Mouse (Mus musculus) adrenal gland, adult 8-10 months (tissue): ENCODE results near the gene Ccdc86. TPM values are rescaled to one million over a fixed set of nuclear protein-coding genes. Genes with fewer than 3 reads are reported as not detected.

Experiments used
- DNase-seq: peaks from one replicate; pipeline ENCODE4 v3.0.0; 2022
- total RNA-seq, 4 experiments: library from RNA; stranded (reverse); gene quantifications; 2 replicates each; pipeline ENCODE4 v1.2.4; 2022

The Ccdc86 gene
- total RNA-seq, 4 experiments from 2014 or later: 13.6 to 20.2 (median 17.0) TPM

DNA sequence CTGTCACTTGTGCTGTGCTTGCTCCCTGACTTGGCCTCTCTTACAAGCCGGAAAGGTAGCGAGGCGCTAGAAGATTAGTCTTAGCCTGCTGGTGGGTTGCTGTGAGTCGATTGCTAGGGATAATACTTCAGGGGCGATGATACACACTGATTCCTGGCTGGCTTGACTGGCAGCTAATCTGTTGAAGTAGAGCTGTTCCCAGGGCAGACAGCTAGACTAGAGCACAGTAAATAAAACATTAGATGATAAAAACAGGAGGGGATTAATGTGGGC lies 43.4 kb downstream of the Ccdc86 start:
- no peak for DNase-seq

DNA sequence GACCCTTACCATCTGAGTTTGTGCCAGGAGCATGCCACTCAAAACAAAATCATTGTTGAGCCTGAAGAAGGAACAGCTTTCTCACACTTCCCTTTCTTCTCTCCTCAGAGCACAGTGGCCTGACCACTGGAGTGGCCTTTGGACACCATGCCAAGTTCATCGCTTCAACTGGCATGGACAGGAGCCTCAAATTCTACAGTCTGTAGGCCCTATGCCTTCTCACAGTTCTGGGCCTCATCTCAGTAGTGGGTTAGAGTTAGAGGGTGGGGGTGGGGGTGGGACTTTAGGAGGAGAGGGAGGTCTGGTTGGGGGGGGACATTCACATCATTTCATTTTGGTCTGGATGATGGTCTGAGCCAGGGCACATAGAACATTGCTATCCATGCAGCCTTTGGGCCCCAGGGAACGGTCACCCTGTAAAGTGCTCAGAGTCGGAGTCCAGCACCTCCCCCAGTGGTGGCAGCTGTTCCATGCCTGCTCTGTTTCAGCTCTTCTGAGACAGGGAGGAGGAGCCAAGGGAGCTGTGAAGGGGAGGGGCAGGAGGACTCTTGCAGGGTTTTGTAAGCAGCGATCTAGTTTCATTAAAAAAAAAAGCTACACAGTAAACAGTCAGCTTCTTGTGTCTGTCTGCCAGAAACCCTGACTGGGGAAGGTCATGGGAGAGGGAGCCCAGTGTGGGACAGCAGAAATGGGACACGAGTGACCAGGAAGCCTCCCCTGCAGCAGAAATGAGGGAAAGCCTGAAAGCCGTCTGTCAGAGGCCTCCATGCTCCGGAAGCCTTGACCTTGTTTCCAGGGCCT lies 43.9 kb downstream of the Ccdc86 start:
- DNase-seq: peak; percentile 87

DNA sequence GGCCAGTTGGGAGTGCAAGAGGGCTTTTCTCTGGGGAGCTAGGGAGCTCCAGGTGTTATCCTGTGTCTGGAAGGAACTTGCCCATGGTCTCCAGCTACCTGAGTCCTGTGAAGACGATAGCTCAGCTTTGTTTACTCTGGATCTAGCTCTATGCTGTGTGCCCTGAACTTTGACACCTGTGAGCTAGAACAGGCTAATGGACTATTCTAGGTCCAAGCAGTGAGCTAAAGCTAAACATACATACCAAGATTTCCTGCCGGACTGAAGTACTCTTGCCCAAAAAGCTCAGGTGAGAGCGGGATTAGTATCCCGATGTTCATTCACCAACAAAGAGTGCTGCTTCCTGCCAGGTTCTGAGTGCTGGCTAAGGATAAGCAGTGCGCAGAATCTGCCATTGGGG lies 44.6 kb downstream of the Ccdc86 start:
- no peak for DNase-seq

DNA sequence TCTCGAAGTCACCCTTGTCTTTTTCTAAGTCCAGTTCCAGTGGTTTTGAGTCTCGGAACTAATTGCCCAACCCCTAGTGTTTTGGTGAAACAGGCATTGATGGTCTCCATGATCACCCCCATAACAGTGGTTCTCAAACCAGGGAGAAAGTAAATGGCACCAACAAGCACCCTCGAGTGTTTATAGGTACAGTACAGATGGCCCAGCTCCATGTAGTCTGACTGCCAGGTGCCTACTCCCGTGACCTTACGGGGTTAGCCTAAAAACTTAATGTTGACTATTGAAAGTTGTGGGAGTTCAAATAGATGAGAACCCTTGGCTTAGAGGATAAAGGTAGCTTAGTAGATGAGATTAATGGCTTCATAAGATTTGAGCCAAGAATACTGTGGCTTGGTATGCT lies 48.0 kb downstream of the Ccdc86 start:
- DNase-seq: no peak

DNA sequence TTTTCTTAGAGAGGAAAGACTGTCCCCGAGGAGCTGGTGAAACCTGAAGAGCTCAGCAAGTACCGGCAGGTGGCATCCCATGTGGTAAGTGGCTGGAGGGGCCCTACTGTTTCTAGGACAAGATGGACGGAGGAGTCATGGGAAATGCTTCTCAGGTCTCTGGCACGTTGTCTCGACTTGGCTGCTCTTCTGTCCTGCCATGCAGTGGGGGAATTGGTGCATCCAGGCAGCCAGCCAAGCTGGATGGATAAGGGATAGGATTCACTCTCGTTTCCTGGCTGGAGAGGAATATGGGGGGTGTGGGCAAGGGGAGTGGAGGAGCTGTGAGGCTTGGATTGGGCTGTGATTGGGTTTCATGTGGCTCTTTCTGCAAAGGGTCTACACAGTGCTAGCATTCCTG lies 48.8 kb downstream of the Ccdc86 start:
- DNase-seq: no peak

DNA sequence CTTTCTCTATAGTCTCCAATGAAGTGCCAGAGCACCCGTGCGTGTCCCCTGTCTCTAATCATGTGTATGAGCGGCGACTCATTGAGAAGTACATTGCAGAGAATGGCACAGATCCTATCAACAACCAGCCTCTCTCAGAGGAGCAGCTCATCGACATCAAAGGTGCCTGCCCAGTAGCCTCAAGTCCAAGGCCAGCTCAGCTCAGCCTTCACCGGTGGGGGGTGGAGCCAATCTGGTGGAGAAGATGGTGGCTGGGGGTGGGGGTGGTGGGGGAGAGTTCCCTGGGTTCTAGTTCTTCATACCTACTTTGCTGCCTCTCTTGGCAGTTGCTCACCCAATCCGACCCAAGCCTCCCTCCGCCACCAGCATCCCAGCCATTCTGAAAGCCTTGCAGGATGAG lies 51.6 kb downstream of the Ccdc86 start:
- no peak for DNase-seq

DNA sequence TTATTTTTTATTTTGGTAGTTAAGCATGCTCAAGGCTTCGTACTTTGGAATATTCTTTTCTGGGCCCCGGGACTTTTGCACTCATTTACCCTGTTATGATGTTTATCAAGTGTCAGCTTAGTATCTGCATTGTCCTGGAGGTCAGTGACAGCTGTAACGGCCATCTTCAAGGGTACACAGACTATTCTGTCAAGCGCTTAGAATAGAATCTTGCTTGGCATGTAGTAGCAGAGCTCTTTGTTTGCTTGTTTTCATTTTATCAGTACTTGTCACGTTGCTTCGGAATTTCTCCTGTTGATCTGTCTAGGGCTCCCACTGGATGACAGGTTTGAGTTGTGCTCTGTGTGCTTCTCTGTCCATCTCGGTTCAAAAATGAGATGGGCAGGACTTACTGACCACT lies 52.2 kb downstream of the Ccdc86 start:
- DNase-seq: no peak

DNA sequence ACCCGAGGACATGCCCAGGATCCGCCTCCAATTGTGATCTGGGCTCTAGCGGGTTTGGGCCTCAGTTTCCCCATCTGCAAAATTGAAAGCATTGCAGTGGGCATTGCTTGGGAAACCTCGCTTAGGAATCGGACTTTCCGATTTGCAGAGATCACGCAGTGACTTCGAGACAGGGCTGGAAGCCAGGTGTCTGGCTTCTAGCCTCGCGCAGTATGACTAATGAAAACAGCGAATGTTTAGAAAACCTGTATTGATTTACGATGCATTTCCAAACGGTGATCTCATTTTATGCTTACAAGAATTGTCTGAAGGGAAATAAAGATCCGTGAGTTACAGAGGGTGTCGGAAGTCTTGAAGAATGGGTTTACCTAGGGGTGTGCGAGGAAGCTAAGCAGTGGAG lies 53.4 kb downstream of the Ccdc86 start:
- no peak for DNase-seq

DNA sequence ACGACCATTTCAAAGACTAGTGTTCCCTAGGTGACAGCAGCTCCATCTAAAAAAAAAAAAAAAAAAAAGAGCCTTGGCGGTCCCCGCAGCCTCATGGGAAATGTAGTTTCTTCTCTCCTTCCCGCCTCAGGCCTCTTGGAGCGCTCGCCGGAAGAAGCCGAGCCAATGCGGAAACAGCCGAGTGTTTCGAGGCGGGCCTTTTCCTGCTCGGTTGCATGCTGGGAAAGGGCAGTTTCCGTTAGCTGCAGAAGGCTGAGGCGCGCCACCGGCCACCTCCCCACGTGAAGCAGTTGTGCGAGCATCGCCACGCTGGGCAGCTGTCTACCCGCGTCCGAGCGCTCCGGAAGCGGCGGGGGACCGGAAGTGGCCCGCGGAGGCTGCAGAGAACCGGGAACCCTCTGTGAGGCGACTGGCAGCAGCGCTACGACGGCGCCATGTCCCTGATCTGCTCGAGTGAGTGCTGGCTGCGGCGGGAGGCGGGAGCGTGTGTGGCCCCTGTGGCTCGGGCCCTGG lies 54.0 kb downstream of the Ccdc86 start, which contains the start of gene Prpf19:
Prpf19 (plus strand) TSS at position 216 of the 513 bp plus-strand sequence.
- DNase-seq: peak; percentile 97

DNA sequence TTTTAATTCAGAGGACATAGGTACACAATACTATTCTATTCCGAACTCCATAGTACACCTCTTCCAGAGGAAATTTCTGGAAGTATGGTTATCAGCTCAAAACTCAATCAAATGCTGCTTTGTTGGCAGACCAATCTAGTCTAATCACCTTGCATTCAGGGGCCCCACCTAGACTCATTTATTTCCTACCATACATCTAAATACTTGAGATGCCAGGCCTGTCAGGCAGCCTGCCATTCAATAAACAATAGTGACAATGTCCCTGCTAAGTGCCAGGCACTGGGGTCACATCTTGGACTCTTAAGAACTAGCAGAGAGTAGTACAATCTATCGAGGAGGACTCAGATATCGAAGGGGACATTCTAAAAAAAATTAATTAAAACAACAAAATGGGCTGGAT lies 56.9 kb downstream of the Ccdc86 start:
- DNase-seq: no peak

Other genes starting within 250 kb of the Ccdc86 start
- under 1 TPM in 2 of 4 experiments, not detected in 2; 0.12 to 0.27 TPM for gene Cd5, start 210.3 kb downstream of the Ccdc86 start, total RNA-seq
- under 1 TPM in 2 of 4 experiments, not detected in 2; 0.18 to 0.30 TPM for gene Cd6, start 119.2 kb downstream of the Ccdc86 start, total RNA-seq
- 1 to 10 TPM; 3.7 to 8.4 (median 5.1) TPM for gene Slc15a3, start 109.5 kb downstream of the Ccdc86 start, total RNA-seq
- 10 to 100 TPM; 39.0 to 47.6 (median 39.9) TPM for gene Tmem132a, start 79.3 kb downstream of the Ccdc86 start, total RNA-seq
- gene Tmem109, start 67.3 kb downstream of the Ccdc86 start, total RNA-seq: 100 to 1,000 TPM; 132 to 209 (median 153) TPM
- gene Prpf19, start 54.0 kb downstream of the Ccdc86 start, total RNA-seq: 100 to 1,000 TPM; 202 to 232 (median 221) TPM
- not detected for gene Zp1, start 28.6 kb downstream of the Ccdc86 start, total RNA-seq
- under 1 TPM in 3 of 4 experiments, not detected in 1; 0.09 to 0.27 (median 0.24) TPM for gene Ptgdr2, start 12.1 kb downstream of the Ccdc86 start, total RNA-seq
- 10 to 100 TPM in 2 of 4 experiments, 1 to 10 TPM in 1, not detected in 1; 1.1 to 60.0 (median 24.4) TPM for gene Ms4a10, start 25.4 kb upstream of the Ccdc86 start, total RNA-seq
- not detected for gene Ms4a15, start 44.0 kb upstream of the Ccdc86 start, total RNA-seq
- not detected for gene Ms4a18, start 68.8 kb upstream of the Ccdc86 start, total RNA-seq
- gene Ms4a8a, start 131.8 kb upstream of the Ccdc86 start, total RNA-seq: 1 to 10 TPM; 4.5 to 6.1 (median 5.1) TPM
- not detected for gene 1700017D01Rik, start 181.6 kb upstream of the Ccdc86 start, total RNA-seq
- not detected for gene 1700025F22Rik, start 216.1 kb upstream of the Ccdc86 start, total RNA-seq
- not detected for gene Ms4a13, start 247.5 kb upstream of the Ccdc86 start, total RNA-seq